Mouse (Mus musculus): ENCODE results near the gene Cbfa2t3. TPM values are rescaled to one million over a fixed set of nuclear protein-coding genes. Genes with fewer than 3 reads are reported as not detected.

The Cbfa2t3 gene
- total and polyA plus RNA-seq, 2 experiments = 0.28 to 1.3 TPM

DNA sequence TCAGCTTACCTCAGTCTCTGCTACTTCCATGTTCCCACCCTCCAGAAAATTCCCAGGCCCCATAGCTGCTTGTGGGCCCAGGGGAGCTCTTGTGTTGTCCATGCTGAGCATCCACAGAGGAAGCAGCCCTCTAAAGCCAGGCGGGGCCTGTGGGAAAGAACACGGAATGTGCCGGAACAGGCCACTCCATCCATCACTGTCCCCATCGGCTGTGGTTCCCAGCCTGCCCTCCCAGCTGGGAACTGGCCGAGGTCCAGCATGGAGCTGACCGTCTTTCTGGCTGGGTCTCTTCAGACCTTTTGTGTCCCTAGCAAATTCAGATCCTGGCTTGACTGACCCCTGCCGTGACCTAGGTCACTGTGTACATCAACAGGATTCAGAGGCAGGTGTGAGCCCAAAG, 44.1 kb downstream of the Cbfa2t3 start:
- Histone ChIP-seq H3K4me1 (ENCODE audit: control insufficient read depth, insufficient read depth, low read length) (0 out of 2 replicates have a peak, but pooled peaks cover 2% of the 10 kb centered on the region), H3K79me2 (ENCODE audit: control insufficient read depth, insufficient read depth, low read length) (no peaks in the 10 kb centered on the region), H3K9ac (ENCODE audit: low read depth, low read length) (no peak overlapping the region), H3K27me3 (ENCODE audit: control insufficient read depth, insufficient read depth, low read length) (no peaks in the 10 kb centered on the region), H3K4me3 (ENCODE audit: insufficient read depth, low read depth, low read length) (no peak overlapping the region), H3K27ac (replicated peaks; ENCODE audit: insufficient read depth, low read depth, low read length) (no peak overlapping the region), H3K36me3 (ENCODE audit: control insufficient read depth, insufficient read depth, low read length) (no peaks in the 10 kb centered on the region)
- no peak for TF ChIP-seq POLR2A (IDR thresholded peaks at IDR 0.05; ENCODE audit: extremely low read depth, insufficient read depth, low read length)
- WGBS = 51% methylated on average over 7 of the region's 7 CpGs
- DNase-seq (ENCODE audit: extremely low read depth, low read depth, low spot score) = no peak

DNA sequence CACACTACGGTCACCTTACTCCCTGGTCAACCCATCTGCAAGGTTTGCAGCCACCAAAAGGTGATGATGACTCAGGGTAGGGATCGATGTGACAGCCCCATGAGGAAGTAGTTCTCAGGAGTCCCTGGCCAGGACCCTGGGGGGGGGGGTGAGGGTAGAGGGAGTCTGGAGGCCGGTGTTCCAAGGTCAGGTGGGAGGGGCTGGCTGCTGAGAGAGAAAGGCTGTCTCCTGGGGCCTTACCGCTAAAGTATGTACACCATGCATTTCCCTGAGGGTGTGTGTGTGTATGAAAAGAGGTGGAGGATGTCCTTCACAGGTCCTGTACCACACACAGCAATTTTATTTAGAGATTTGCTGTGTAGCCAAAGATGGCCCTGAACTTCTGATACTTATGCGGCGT, 46.3 kb downstream of the Cbfa2t3 start:
- H3K27me3 ChIP-seq (ENCODE audit: control insufficient read depth, insufficient read depth, low read length) = no peaks in the 10 kb centered on the region
- WGBS = 66% methylated on average over 6 of the region's 6 CpGs
- H3K79me2 ChIP-seq (ENCODE audit: control insufficient read depth, insufficient read depth, low read length) = no peaks in the 10 kb centered on the region
- H3K9ac ChIP-seq (ENCODE audit: low read depth, low read length) = no peak overlapping the region
- DNase-seq (ENCODE audit: extremely low read depth, low read depth, low spot score) = no peak
- H3K4me1 ChIP-seq (ENCODE audit: control insufficient read depth, insufficient read depth, low read length) = 0 out of 2 replicates have a peak, but pooled peaks cover 2% of the 10 kb centered on the region
- no peaks in the 10 kb centered on the region for H3K36me3 ChIP-seq (ENCODE audit: control insufficient read depth, insufficient read depth, low read length)
- no peak for TF ChIP-seq CTCF (IDR thresholded peaks at IDR 0.05; ENCODE audit: low read depth, low read length)
- no peak for TF ChIP-seq POLR2A (IDR thresholded peaks at IDR 0.05; ENCODE audit: extremely low read depth, insufficient read depth, low read length)
- no peak overlapping the region for H3K27ac ChIP-seq (replicated peaks; ENCODE audit: insufficient read depth, low read depth, low read length)
- no peak overlapping the region for H3K4me3 ChIP-seq (ENCODE audit: insufficient read depth, low read depth, low read length)

DNA sequence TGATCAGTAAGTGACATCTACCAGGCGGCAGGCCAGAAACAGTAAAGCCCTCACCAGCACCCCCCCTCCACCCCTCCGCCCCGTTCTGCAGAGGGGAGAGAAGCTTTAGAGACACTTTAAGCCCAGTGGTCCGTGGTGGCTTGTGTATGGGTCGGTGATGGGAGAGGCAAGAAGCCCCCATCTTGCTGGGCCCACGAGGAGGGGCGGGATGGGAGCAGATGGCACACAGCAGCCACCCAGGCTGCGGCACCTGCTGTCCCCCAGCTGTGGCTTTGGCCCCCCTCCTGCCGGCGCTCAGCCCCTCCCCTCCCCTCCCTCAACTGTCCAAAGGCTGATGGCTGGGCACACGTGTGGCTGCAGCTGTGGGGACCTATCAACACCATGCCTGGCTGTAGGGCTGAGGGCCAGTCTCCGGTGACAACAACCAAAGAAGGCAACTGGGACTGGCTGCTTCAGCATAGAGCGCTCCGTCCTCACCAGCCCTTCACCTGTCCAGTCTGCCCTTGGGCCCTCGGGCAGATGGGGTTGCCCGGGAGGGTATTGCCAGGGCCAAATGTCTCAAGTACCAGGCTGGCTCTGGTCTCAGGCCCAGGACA, 47.5 kb downstream of the Cbfa2t3 start:
- H3K27ac ChIP-seq (replicated peaks; ENCODE audit: insufficient read depth, low read depth, low read length) = no peak overlapping the region
- H3K36me3 ChIP-seq (ENCODE audit: control insufficient read depth, insufficient read depth, low read length) = no peaks in the 10 kb centered on the region
- WGBS = 81% methylated on average over 16 of the region's 16 CpGs
- H3K27me3 ChIP-seq (ENCODE audit: control insufficient read depth, insufficient read depth, low read length) = no peaks in the 10 kb centered on the region
- no peak for TF ChIP-seq POLR2A (IDR thresholded peaks at IDR 0.05; ENCODE audit: extremely low read depth, insufficient read depth, low read length)
- no peak for TF ChIP-seq CTCF (IDR thresholded peaks at IDR 0.05; ENCODE audit: low read depth, low read length)
- no peak for DNase-seq (ENCODE audit: extremely low read depth, low read depth, low spot score)
- no peak overlapping the region for H3K4me3 ChIP-seq (ENCODE audit: insufficient read depth, low read depth, low read length)
- no peak overlapping the region for H3K9ac ChIP-seq (ENCODE audit: low read depth, low read length)
- H3K4me1 ChIP-seq (ENCODE audit: control insufficient read depth, insufficient read depth, low read length) = 0 out of 2 replicates have a peak, but pooled peaks cover 2% of the 10 kb centered on the region
- H3K79me2 ChIP-seq (ENCODE audit: control insufficient read depth, insufficient read depth, low read length) = no peaks in the 10 kb centered on the region

DNA sequence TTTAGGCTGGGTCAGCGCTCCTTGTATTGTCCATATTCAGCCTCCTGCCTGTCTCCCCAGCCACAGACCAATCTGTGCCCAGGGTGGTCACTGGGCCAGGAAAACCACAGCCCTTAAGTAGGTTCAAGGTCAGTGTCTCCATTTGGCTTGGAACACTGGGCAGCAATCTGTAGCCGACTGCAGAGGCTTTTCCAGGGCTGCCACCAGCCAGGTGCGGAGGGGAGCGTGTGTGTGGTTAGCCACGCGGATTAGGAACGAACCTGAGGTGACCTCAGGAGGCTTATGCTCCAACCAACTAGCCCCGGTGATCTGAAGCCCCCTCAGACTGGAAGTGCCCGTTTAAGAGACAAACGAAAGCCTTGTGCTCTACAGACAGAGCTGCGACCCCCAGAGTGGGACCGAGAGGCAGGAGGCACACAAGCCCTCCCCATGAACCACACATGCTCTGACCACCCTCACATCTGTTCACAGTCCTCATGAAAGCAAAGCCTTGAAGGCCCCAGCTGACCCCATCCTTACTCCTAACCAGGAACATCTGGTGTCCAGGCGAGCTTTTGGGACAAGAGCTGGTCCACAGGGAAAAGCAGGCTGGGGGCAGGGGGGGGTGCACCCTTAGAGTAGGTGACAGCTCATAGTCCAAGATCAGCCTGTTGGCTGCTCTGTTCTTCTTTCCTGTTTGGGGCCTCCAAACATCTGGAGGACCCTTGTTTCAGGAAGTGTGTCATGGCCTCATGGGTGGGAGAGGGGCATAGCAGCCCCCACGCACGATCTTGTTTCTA, 50.5 kb downstream of the Cbfa2t3 start:
- H3K36me3 ChIP-seq (ENCODE audit: control insufficient read depth, insufficient read depth, low read length) = no peaks in the 10 kb centered on the region
- WGBS = 75% methylated on average over 15 of the region's 15 CpGs

DNA sequence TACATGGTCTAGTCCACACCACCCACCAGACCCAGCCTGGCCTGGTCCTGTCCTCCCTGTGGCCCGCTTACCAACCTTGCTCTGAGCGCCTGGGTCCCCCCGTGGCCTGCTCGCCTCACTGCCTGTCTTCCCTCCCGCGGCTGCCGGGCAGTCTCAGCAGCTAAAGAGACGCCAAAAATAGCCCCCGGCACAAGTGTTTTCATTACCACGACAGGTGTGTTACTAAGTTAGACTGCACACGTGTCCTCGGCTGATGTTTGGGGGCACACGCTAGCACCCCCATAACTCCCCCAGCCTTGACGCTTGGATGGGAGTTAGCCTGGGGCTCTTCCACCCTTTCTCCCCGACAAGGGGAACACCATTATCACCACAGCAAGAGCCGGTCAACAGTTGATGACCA, 52.6 kb downstream of the Cbfa2t3 start:
- no peak for TF ChIP-seq POLR2A (IDR thresholded peaks at IDR 0.05; ENCODE audit: extremely low read depth, insufficient read depth, low read length)
- TF ChIP-seq CTCF (IDR thresholded peaks at IDR 0.05; ENCODE audit: low read depth, low read length) = no peak
- no peaks in the 10 kb centered on the region for H3K4me1 ChIP-seq (ENCODE audit: control insufficient read depth, insufficient read depth, low read length)
- no peaks in the 10 kb centered on the region for H3K27me3 ChIP-seq (ENCODE audit: control insufficient read depth, insufficient read depth, low read length)
- H3K9ac ChIP-seq (ENCODE audit: low read depth, low read length) = no peak overlapping the region
- no peaks in the 10 kb centered on the region for H3K79me2 ChIP-seq (ENCODE audit: control insufficient read depth, insufficient read depth, low read length)
- DNase-seq (ENCODE audit: extremely low read depth, low read depth, low spot score) = no peak
- 88% methylated on average over 16 of the region's 16 CpGs for WGBS
- H3K36me3 ChIP-seq (ENCODE audit: control insufficient read depth, insufficient read depth, low read length) = no peaks in the 10 kb centered on the region
- no peak overlapping the region for H3K27ac ChIP-seq (replicated peaks; ENCODE audit: insufficient read depth, low read depth, low read length)
- no peak overlapping the region for H3K4me3 ChIP-seq (ENCODE audit: insufficient read depth, low read depth, low read length)

More for the DNA sequence above, 50.5 kb downstream of the Cbfa2t3 start:
- Histone ChIP-seq H3K9ac (ENCODE audit: low read depth, low read length) (no peak overlapping the region), H3K79me2 (ENCODE audit: control insufficient read depth, insufficient read depth, low read length) (no peaks in the 10 kb centered on the region), H3K4me3 (ENCODE audit: insufficient read depth, low read depth, low read length) (no peak overlapping the region), H3K4me1 (ENCODE audit: control insufficient read depth, insufficient read depth, low read length) (no peaks in the 10 kb centered on the region), H3K27ac (replicated peaks; ENCODE audit: insufficient read depth, low read depth, low read length) (no peak overlapping the region), H3K27me3 (ENCODE audit: control insufficient read depth, insufficient read depth, low read length) (no peaks in the 10 kb centered on the region)
- TF ChIP-seq CTCF (IDR thresholded peaks at IDR 0.05; ENCODE audit: low read depth, low read length) = no peak
- no peak for TF ChIP-seq POLR2A (IDR thresholded peaks at IDR 0.05; ENCODE audit: extremely low read depth, insufficient read depth, low read length)
- no peak for DNase-seq (ENCODE audit: extremely low read depth, low read depth, low spot score)

Data from liver, adult 2 months (tissue).